Mouse (Mus musculus): ENCODE data around the gene Slc38a6.

Gene Slc38a6

DNA sequence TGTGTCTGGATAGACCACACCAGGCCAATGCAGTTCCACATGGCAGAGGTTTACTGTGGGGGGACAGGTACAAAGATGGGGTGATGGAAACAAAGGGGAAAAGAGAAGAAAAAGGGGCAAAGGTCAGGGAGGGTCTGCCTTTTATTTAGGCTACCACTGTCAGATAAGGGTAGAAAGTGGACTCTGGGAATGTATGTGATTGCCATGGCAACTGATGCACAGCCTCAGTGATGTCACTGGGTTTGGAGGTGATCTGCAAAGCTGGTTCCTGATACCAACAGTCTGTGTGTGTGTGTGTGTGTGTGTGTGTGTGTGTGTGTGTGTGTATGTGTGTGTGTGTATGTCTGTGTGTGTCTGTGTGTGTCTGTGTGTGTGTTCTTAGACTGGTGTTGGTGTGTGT is 106.4 kb downstream of the Slc38a6 start:
- no peak for DNase-seq (ENCODE audit: low spot score in 2 of 2)

DNA sequence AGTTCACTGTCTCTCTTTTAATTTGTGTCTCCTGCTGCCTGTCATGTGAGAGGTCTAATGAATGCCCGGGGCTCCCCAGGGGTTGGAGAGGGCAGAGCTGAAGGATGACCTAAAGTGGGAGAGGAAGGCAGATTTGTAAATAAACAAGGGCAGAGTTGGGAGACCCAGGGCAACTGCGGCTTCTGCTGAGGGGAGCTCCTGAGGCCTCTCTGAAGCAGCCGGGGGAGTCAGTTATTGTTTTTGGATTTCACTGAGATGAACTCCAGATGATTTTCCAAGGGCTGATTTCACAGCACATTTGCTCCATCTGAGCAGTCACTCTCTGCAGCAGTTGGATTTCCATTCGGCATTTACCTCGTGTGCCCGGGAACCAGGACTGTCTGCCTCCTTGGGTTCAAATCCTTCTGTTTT is 107.3 kb downstream of the Slc38a6 start:
- DNase-seq (ENCODE audit: low spot score in 2 of 2), result no peak

DNA sequence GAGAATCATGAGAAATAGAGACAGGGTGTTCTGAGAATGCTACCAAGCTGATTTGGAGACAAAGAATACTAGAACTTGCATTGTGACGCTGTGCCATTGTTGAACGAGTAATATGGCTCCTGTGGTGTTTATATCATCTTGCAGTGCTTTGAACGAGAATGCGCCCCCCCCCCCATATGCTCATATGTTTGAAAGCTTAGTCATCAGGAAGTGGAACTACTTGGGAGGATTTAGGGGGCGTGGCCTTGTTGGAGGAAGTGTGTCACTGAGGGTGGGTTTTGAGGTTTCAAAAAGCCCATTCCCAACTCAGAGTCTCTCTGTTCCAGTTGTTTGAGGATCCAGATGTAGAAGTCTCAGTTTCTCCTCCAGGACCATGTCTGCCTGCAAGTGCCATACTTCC is 108.0 kb downstream of the Slc38a6 start:
- DNase-seq (ENCODE audit: low spot score in 2 of 2), result no peak

DNA sequence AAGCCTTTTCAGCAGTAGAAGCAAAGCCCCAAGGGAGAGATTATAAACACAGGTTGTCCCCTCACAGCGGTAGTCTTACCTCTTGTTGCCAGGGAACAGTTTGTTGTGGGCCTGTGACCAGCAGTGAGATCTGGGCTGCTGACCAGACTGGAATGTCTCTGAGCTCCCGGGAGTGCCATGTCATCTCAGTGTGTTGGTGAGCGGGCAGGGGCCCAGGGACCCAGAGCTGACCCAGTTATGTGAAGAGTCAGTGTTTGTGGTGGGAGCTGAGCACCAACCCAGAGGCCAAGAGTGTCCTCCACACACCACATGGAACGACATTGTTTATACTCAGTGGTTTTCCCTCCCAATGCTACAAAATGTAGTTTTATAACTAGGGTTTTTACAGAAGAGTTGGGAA is 112.8 kb downstream of the Slc38a6 start:
- DNase-seq (ENCODE audit: low spot score in 2 of 2), result no peak

DNA sequence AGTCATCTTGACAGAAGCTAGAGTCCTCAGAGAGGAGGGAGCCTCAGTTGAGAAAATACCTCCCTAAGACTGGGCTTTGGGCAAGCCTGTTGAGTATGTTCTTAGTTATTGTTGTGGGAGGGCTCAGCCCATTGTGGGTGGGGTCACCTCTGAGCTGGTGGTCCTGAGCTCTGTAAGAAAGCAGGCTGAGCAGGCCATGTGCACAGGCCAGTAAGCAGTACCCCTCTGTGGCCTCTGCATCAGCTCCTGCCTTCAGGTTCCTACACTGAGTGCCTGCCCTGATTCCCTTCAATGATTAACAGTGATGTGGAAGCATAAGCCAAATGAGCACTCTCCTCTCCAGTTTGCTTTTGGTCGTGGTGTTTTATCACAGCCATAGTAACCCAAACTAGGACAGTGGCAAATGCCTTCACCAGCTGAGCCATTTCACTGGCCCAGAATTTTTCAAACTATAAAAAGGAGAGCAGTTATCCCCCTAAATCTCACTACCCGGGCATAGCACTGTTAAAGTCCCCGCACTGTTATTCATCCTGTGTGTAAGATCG is 114.0 kb downstream of the Slc38a6 start:
- no peak for DNase-seq (ENCODE audit: low spot score in 2 of 2)

DNA sequence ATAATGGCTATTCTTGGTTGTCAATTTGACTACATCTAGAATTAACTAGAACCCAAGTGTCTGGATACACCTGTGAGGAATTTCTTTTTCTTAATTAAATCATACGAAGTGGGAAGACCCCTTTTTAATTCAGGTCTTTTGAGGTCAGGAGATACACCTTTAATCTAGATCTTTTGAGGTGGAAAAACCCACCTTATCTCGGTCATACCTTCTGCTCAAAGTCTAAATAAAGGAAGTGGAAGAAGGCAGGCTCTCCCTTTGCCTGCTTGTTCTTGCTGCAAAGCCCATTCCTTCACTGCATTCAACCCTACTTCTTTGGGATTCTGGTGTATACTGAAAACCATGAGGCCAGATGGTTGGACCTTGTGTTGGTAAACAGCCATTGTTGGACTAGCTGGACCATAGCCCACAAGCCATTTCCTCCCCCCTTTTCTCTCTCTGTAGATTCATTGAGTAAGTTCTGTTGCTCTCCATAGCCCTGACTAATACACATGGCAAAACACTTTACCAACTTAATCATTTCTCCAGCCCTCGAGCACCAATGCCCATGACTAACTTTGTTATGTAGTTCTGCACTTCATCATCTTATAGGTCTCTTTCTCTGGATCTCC is 115.0 kb downstream of the Slc38a6 start:
- DNase-seq (ENCODE audit: low spot score in 2 of 2), result no peak

DNA sequence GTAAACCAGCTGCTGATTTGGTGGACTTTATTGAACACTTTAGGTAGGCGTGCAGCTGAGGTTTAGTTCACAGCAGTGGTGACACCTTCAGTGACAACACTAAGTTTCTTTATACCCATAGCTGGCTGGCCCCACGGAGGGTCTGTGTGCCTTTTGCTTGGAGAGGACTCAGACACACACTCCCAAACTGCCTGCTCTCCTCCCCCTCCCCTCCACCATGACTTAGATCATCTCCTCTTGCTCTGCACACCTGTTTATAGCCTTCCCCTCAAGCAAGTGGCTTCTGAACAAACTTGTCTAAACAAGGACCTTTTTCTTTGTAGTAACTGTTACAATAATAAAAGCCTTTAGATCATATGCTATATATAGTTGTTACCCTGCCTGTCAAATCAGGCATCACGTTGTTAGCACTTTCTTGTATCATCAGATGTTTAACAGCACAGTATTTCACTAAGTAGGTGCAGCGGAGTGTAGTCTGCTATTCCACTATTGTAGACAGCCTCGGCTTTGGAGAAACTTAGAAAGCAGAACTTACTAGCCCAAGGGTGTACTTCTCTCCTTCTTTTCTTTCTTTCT is 115.6 kb downstream of the Slc38a6 start:
- no peak for DNase-seq (ENCODE audit: low spot score in 2 of 2)

DNA sequence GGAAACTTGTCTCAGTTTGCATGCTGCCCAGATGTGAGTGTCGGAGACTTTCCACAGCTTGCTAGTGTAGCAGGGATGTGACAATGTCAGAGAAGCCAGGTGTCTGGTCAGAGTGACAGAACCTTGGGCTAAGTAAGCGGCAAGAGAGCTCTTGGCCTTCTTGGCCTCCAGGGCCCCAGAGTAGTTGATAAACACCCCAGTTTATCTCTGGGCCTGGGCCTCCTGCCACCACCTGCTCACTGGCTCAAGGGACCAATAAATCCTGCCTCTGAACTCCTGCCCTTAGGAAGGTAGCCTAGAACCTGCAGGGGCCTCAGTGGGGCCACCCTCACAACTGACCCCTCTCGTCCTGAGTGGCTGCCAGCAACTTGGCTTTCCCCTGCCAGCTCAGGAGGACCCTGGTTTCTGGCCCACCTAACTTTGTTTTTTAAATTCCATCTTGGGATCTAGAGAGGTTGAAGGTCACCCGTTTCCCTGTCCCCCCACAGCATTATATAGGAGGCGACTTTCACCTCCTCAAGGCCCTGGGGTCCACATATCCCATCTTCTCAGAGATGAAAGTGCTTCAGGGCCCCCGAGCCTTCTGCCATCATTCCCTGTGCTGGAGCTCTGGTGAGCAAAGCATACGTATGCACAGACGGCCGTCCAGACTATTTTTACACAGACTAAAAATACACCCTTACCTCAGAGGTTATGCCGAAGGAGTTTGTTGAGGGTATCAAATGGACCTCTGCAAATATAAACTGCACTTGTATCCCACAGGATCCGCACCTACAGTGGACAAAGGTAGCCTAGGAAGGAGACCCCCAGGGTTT is 116.5 kb downstream of the Slc38a6 start:
- no peak for DNase-seq (ENCODE audit: low spot score in 2 of 2)
